Mouse (Mus musculus): ENCODE measurements at regions not wholly inside any gene's neighbourhood (a gene's known extent, or its start where the extent isn't known, plus 50 kb on each side); places are given as distances from the start of the nearest gene placed in this dataset.

DNA sequence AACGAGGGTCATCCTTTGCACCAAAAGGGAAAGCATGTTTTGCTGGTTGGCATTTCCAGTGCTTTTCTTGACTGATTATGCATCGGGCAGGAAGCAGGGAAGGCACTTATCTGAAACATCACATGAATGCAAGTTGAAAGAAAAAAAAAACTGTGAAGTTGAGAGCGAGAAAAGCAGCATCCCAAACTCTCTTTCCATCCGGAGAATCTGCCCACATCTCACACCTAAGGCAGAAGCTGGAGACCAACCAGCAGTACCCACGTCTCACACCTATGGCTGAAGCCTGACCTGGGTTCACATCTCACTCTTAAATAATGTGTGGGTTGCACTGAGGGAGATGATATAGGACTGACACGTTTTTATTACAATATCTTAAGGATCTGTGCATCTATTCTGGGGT, 143.3 kb downstream of the Ackr3 start:
- Histone ChIP-seq H3K27me3 (ENCODE audit: control insufficient read depth, insufficient read depth, low read length) (no peaks in the 10 kb centered on the region), H3K79me2 (replicated peaks; ENCODE audit: control insufficient read depth, insufficient read depth, low read length) (no peaks in the 10 kb centered on the region), H3K9ac (ENCODE audit: low read depth, low read length) (no peak overlapping the region), H3K36me3 (ENCODE audit: control insufficient read depth, insufficient read depth, low read length) (no peaks in the 10 kb centered on the region), H3K27ac (no peak overlapping the region), H3K4me3 (no peak overlapping the region), H3K4me1 (ENCODE audit: control insufficient read depth, insufficient read depth, low read length) (no peaks in the 10 kb centered on the region)
- no peak for DNase-seq
- 48% methylated on average over 6 of the region's 6 CpGs for WGBS
- TF ChIP-seq CTCF (IDR thresholded peaks at IDR 0.05) = no peak
- no peak for TF ChIP-seq EP300 (IDR thresholded peaks at IDR 0.05; ENCODE audit: insufficient read depth, low read depth, low read length)
- no peak for TF ChIP-seq POLR2A (IDR thresholded peaks at IDR 0.05; ENCODE audit: insufficient read depth, low read depth, low read length)
- intact Hi-C loops (cut with DNase I) = no loop called here

DNA sequence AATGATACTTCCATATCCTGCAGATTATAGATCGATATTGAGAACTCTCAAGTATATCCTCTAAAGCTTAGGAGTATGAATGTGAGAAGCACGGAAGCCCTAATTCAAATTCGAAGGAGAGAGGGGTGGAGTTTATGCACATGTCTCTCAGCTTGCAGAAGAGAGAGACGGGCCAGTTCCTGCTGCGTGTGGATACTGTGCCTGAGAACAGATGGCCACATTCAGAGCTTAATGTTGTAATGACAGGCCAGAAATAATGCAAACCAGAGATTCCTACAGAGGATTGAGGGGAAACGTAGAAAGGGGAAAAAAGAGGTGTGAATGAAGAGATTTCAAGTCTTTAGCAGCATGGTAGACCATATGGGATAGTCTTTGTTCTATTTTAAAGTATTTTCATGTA, 145.8 kb downstream of the Ackr3 start:
- Histone ChIP-seq H3K36me3 (ENCODE audit: control insufficient read depth, insufficient read depth, low read length) (no peaks in the 10 kb centered on the region), H3K27me3 (ENCODE audit: control insufficient read depth, insufficient read depth, low read length) (no peaks in the 10 kb centered on the region), H3K4me1 (ENCODE audit: control insufficient read depth, insufficient read depth, low read length) (no peaks in the 10 kb centered on the region), H3K9ac (ENCODE audit: low read depth, low read length) (no peak overlapping the region), H3K27ac (no peak overlapping the region), H3K4me3 (no peak overlapping the region), H3K79me2 (replicated peaks; ENCODE audit: control insufficient read depth, insufficient read depth, low read length) (no peaks in the 10 kb centered on the region)
- 62% methylated on average over 6 of the region's 6 CpGs for WGBS
- TF ChIP-seq EP300 (IDR thresholded peaks at IDR 0.05; ENCODE audit: insufficient read depth, low read depth, low read length) (no peak), POLR2A (IDR thresholded peaks at IDR 0.05; ENCODE audit: insufficient read depth, low read depth, low read length) (no peak), CTCF (IDR thresholded peaks at IDR 0.05) (no peak)
- intact Hi-C loops (cut with DNase I) = no loop called here
- DNase-seq = no peak

DNA sequence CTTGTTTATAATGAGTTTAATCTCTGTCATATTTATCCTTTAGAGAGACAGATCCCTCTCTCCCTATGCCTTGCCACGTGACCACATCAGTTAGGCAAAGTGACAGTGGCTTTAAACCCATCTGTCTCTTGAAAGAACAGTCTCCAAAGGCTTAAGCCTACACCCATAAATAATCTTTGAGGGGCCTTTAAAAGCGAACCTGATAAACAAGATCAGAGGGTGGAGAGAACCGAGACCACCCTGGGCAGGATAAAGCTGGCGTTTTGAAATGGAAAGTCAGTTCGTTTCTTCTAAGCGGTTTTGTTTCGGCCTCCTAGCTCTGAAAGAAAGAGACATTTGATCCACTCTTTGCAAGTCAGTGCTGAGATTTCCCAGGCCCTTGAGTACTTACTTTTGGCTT, 149.5 kb downstream of the Ackr3 start:
- TF ChIP-seq CTCF (IDR thresholded peaks at IDR 0.05) (no peak), EP300 (IDR thresholded peaks at IDR 0.05; ENCODE audit: insufficient read depth, low read depth, low read length) (no peak), POLR2A (IDR thresholded peaks at IDR 0.05; ENCODE audit: insufficient read depth, low read depth, low read length) (no peak)
- WGBS = 68% methylated on average over 7 of the region's 7 CpGs
- Histone ChIP-seq H3K79me2 (replicated peaks; ENCODE audit: control insufficient read depth, insufficient read depth, low read length) (no peaks in the 10 kb centered on the region), H3K4me1 (ENCODE audit: control insufficient read depth, insufficient read depth, low read length) (no peaks in the 10 kb centered on the region), H3K27ac (no peak overlapping the region), H3K27me3 (ENCODE audit: control insufficient read depth, insufficient read depth, low read length) (no peaks in the 10 kb centered on the region), H3K9ac (ENCODE audit: low read depth, low read length) (no peak overlapping the region), H3K36me3 (ENCODE audit: control insufficient read depth, insufficient read depth, low read length) (no peaks in the 10 kb centered on the region), H3K4me3 (no peak overlapping the region)
- DNase-seq = no peak
- intact Hi-C loops (cut with DNase I) = no loop called here

DNA sequence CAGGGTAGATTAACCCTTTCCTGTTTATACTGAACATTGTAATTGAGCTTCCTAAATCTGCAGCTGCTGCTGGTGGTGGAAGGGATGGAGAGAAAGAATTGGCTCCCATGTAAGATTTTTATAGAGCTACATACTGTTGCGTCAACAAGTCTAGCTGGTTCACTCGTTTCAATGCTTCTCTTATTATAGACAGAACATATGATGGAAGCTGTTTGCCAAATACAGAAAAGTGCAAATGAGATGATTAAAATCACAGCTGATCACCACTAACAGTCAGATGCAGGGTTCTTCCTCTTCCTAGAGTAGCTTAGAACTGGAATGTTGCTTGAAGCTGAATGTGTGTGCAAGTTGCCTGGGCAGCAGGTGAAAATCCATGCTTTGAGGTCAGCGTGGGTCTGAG, 152.8 kb downstream of the Ackr3 start:
- intact Hi-C loops (cut with DNase I) = loop anchor here (5.0 kb wide), 1 partner anchor 154 kb away; the partner anchor contains the start of gene Ackr3
- TF ChIP-seq EP300 (IDR thresholded peaks at IDR 0.05; ENCODE audit: insufficient read depth, low read depth, low read length) (no peak), POLR2A (IDR thresholded peaks at IDR 0.05; ENCODE audit: insufficient read depth, low read depth, low read length) (no peak), CTCF (IDR thresholded peaks at IDR 0.05) (no peak)
- H3K4me1 ChIP-seq (ENCODE audit: control insufficient read depth, insufficient read depth, low read length) = peaks cover 1% of the 10 kb centered on the region; the same call in 1 of the 2 replicates
- H3K79me2 ChIP-seq (replicated peaks; ENCODE audit: control insufficient read depth, insufficient read depth, low read length) = no peaks in the 10 kb centered on the region
- DNase-seq = no peak
- H3K4me3 ChIP-seq = no peak overlapping the region
- H3K9ac ChIP-seq (ENCODE audit: low read depth, low read length) = no peak overlapping the region
- H3K27me3 ChIP-seq (ENCODE audit: control insufficient read depth, insufficient read depth, low read length) = no peaks in the 10 kb centered on the region
- WGBS = 77% methylated on average over 3 of the region's 3 CpGs
- peaks cover 2% of the 10 kb centered on the region; the same call in 1 of the 2 replicates for H3K36me3 ChIP-seq (ENCODE audit: control insufficient read depth, insufficient read depth, low read length)
- H3K27ac ChIP-seq = no peak overlapping the region

DNA sequence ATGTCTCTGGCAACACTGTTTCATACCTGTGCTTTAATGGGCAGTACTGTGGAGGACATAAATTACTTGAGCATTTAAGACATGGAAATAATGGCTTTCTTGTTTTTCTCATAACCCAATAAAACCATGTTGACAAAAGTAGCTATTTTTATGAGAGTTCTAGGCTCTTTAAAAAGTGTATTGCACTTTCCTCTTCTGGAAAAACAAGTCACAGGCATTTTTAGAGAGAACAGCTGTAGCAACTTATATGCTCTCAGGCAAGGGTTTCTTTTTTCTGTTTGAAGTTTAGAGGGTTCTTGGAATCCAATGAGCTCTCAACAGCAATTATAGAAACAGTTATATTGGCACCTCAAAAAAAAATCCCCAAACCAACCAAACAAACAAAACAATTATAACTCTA, 153.6 kb downstream of the Ackr3 start:
- H3K79me2 ChIP-seq (replicated peaks; ENCODE audit: control insufficient read depth, insufficient read depth, low read length) = no peaks in the 10 kb centered on the region
- TF ChIP-seq POLR2A (IDR thresholded peaks at IDR 0.05; ENCODE audit: insufficient read depth, low read depth, low read length) (no peak), CTCF (IDR thresholded peaks at IDR 0.05) (no peak), EP300 (IDR thresholded peaks at IDR 0.05; ENCODE audit: insufficient read depth, low read depth, low read length) (no peak)
- no peak for DNase-seq
- H3K9ac ChIP-seq (ENCODE audit: low read depth, low read length) = no peak overlapping the region
- H3K27ac ChIP-seq = no peak overlapping the region
- no peaks in the 10 kb centered on the region for H3K27me3 ChIP-seq (ENCODE audit: control insufficient read depth, insufficient read depth, low read length)
- H3K36me3 ChIP-seq (ENCODE audit: control insufficient read depth, insufficient read depth, low read length) = peaks cover 2% of the 10 kb centered on the region; the same call in 1 of the 2 replicates
- peaks cover 1% of the 10 kb centered on the region; the same call in 1 of the 2 replicates for H3K4me1 ChIP-seq (ENCODE audit: control insufficient read depth, insufficient read depth, low read length)
- H3K4me3 ChIP-seq = no peak overlapping the region
- intact Hi-C loops (cut with DNase I) = loop anchor here (5.0 kb wide), 1 partner anchor 155 kb away; the partner anchor contains the start of gene Ackr3

DNA sequence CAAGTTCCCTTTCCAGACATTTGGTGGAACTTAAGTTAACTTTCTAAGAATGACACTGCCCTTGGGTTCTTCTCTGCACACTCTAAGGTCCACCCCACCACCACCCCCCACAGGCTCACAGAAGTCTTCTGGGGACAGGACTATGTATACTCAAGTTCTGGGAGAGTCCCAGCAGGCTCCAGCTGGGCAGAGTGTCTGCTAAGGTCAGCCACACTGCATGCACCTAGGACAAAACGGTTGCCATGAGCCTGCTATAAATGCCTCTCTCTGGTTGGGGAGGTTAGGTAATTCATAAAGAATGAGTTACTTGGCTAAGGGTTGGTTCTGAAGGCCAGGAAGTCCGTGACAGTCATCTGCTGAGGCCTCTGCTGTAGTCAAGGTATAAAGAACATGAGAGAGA, 155.2 kb downstream of the Ackr3 start:
- no peak for TF ChIP-seq EP300 (IDR thresholded peaks at IDR 0.05; ENCODE audit: insufficient read depth, low read depth, low read length)
- no peak for TF ChIP-seq CTCF (IDR thresholded peaks at IDR 0.05)
- no peak for TF ChIP-seq POLR2A (IDR thresholded peaks at IDR 0.05; ENCODE audit: insufficient read depth, low read depth, low read length)
- intact Hi-C loops (cut with DNase I) = loop anchor here (5.0 kb wide), 1 partner anchor 157 kb away; the partner anchor contains the start of gene Ackr3
- H3K36me3 ChIP-seq (ENCODE audit: control insufficient read depth, insufficient read depth, low read length) = peaks cover 2% of the 10 kb centered on the region; the same call in 1 of the 2 replicates
- H3K4me3 ChIP-seq = no peak overlapping the region
- peaks cover 1% of the 10 kb centered on the region; the same call in 1 of the 2 replicates for H3K4me1 ChIP-seq (ENCODE audit: control insufficient read depth, insufficient read depth, low read length)
- no peaks in the 10 kb centered on the region for H3K79me2 ChIP-seq (replicated peaks; ENCODE audit: control insufficient read depth, insufficient read depth, low read length)
- H3K27ac ChIP-seq = peak overlapping the region; percentile 2; the same call in 1 of the 2 replicates
- 34% methylated on average over 2 of the region's 2 CpGs for WGBS
- no peak overlapping the region for H3K9ac ChIP-seq (ENCODE audit: low read depth, low read length)
- no peaks in the 10 kb centered on the region for H3K27me3 ChIP-seq (ENCODE audit: control insufficient read depth, insufficient read depth, low read length)
- DNase-seq = peak; percentile 30 to 58

Data from heart, adult 2 months (tissue).